Mouse (Mus musculus) large intestine, adult 2 months (tissue): ENCODE data around the gene Lats1. TPM values are rescaled to one million over a fixed set of nuclear protein-coding genes. Genes with fewer than 3 reads are reported as not detected.
"Not testable (repeated sequence)": the region's sequence is repeated elsewhere in the genome, so short reads cannot be mapped to it uniquely, and the experiment has no call there.

ENCODE experiments used
- DNase-seq: peaks from one replicate; pipeline ENCODE4 v3.0.0-alpha.2; 2012; ENCODE audit warnings: low read depth, low spot score
- WGBS: fragments of 180-500 bp; shearing (Covaris S2); methylation state at CpG from one replicate; pipeline ENCODE4 v1.1.7; 2018; 5-methylcytosine and 5-hydroxymethylcytosine counted together
- polyA plus RNA-seq: library from polyadenylated mRNA; depleted of rRNA; stranded (reverse); fragments of >200 nt; gene quantifications from 2 replicates; pipeline ENCODE4 v1.2.3, GENCODE M21; 2012; rRNA removed

The Lats1 gene
- polyA plus RNA-seq, 1 experiment: 10.3 TPM

DNA sequence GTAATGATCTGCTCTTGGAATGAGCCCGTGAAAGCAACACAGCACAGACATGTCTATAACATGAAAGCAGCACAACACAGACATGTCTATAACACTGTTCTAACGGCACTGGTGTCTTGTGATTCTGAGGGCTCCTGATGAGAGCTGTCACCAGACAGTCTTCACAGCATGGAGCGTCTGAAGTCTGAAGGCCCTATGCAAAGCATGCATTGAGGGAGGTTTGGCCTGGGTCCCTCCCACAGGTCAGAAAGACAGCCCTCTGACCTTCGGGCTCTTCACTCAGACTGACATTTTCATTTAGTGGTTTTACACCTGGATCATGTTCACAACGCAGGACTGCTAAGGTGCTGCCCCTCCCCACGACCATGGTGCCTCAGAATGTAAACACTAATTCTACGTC, 34.0 kb downstream of the Lats1 start:
- DNase-seq: no peak
- WGBS: 61% methylated on average over 7 of the region's 7 CpGs

DNA sequence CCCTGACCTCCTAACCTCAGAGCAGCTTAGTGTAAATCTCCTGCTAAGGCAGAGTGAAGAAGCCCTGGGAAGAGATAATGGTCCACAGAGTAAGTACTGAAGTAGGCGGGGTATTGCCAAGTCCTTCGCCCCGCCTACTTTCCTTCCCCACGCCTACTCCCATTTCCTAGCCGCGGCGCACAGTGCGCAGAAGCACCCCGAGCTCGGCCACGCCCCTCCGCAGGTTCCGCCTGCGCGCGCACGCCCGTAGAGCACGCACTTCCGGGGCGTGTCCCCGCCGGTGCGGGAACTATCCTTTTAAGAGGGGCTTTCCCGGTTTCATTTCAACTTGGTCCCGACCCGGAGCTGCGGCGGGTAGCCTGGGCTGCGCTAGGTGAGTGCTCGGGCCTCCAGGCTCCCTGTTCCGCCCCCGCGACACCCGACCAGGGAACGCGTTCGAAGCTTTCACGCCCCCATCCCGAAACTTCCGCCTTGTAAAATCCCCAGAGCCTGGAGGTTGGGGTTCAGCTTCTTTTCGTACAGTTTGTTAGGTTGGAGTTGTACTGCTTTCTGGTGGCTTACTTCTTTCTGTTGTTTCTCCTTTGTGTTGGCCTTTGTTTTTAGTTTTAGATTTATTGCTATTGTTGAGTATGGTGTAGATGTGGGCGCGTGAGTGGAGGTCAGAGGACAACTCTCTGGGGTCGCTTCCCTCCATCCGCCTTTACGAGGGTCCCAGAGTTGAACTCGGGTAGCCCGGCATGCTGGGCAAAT, 44.9 kb downstream of the Lats1 start, which contains the start of gene Katna1:
TSS of gene Katna1 (plus strand) at position 250 of the 750 bp plus-strand sequence.
- DNase-seq: peak; percentile 68
- under 1% methylated on average over 49 of the region's 49 CpGs for WGBS

DNA sequence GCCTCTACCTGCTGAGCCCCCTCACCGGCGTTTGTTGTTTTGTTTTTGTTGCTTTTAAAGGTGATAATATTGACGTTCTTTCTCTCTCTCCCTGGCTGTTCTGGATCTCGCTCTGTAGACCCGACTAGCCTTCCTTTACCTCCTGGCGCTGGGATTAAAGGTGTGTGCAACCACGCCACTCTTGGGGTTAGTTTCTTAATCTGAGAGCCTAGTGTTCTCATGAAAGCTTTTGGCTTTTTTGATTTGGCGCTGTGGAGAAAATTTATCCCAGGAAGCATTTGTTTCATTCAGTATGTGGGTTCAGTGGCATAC, 45.4 kb downstream of the Lats1 start:
- DNase-seq: no peak
- WGBS: 0% methylated on average over 8 of the region's 8 CpGs

DNA sequence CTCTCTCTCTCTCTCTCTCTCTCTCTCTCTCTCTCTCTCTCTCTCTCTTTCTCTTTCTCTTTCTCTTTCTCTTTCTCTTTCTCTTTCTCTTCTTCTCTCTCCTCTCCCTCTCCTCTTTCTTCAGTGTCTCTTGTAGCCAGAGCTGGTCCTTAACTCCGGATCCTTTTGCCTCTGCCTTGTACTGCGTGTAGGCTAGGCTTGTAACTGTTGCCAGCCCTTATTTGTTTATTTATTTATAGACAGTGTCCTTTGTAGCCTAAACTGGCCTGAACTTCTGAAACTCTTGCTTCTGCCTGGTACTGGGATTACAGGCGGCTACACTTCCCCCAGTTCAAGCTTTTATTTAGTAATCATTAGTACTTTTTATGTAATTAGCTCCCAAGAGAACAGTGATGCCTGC, 46.0 kb downstream of the Lats1 start:
- DNase-seq: no peak
- WGBS: 10% methylated on average over 3 of the region's 3 CpGs

DNA sequence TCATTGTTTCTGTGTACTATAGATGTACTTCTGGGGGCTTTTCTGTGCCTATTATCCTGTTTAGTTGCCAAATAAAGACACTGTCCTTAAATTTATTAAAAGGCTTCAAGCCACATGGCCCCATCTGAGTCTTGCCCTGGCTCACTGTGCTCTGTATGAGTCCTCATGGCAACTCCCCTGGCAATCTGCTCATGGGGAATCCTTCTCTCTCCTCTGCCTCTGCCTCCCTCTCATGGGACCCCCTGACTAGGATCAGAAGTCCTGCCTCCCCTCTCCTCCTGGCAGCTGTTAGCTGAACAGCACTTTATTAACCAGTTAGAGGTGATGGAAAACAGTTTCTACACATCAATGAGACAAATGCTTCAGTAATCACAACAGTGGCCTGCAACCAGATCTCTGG, 50.6 kb downstream of the Lats1 start:
- no peak for DNase-seq

DNA sequence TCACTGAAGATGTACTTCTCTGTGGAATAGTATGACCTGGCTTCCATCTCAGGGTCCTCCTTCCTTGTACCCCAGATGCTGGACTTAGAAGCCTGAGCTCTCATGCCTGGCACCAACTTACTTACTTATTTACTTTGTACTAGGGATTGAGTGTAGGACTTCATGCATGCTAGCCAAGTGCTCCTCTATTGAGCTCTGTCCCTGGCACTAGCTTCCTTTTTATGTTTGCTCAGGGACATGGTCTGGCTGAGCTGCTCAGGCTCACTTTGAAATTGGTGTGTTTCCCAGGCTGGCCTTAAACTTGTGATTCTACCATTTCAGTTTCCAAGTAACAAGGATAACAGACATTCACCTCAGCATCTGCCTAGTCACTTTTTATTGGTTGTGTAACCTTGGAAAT, 56.1 kb downstream of the Lats1 start:
- DNase-seq: no peak

DNA sequence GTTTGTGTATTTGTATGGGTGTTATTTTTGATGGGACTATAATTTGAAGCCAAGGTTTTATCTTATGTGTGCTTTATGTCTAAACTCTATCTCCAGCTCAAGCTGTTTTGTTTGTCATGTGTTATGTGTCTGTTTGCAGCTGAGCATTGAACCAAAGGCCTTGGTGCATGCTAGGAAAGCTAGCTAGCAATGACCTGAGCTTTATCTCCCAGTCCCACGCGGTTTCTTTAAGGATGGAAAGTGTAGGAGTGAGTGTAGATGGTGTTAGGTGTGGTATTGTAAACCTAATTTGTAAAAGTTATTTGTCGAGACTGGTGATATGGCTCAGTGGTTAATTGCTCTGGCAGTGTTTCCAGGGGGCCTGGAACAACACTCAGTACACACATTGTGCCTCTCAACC, 56.9 kb downstream of the Lats1 start:
- no peak for DNase-seq
- WGBS: 51% methylated on average over 3 of the region's 3 CpGs

DNA sequence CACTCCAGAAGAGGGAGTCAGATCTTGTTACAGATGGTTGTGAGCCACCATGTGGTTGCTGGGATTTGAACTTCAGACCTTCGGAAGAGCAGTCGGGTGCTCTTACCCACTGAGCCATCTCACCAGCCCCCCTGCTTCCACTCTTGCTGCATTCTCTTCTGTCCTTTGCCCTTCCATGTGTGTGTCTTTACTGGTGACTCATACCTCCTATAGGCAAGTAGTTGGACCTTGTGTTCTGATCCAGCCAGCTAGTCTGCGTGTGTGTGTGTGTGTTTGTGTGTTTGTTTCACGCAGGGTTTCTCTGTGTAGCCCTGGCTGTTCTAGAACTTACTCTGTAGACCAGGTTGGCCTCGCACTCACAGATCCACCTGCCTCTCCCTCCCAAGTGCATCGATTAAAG, 64.5 kb downstream of the Lats1 start:
- WGBS: 90% methylated on average over 6 of the region's 6 CpGs
- DNase-seq: not testable (repeated sequence)

DNA sequence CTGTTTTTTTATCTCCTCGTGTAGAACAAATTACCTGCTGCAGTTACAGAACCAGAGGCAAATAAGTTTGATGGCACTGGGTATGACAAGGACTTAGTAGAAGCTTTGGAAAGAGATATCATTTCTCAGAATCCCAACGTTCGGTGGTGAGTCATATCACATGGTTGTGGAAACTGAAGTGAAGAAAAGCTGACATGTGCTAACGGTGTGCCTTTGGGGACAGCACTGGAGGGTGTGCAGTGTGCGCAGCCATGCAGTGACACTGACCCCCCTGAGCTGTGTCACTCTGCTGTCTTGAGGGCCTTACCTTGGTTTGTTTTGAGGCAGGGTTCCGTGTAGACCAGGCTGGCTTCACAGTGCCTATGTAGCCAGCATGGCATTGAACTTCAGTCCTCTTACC, 67.7 kb downstream of the Lats1 start:
- DNase-seq: no peak
- 88% methylated on average over 6 of the region's 6 CpGs for WGBS

DNA sequence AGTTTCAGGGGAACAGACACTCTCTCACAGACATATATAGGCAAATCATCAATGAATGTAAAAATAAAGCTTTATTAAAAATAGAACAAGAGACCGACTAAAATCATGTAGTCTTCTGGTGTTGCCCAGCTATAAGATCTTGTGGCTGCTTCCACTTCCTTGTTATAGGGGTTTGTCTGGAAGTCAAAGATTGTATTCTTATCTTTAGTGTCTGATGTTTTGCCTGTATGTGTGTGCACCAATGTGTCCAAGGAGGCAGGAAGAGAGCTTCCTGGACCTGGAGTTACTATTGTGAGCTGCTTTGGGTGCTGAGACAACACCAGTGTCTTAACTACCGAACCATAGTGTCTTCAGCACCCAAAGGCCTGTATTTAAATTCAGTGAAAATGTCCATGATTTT, 76.5 kb downstream of the Lats1 start:
- WGBS: 89% methylated on average over 2 of the region's 2 CpGs
- DNase-seq: no peak

Other genes starting within 250 kb of the Lats1 start
- 0.69 and 0.93 TPM in 2 replicates for gene Ulbp1, start 207.6 kb upstream of the Lats1 start, polyA plus RNA-seq
- 1.7 and 2.4 TPM in 2 replicates for gene Lrp11, start 91.4 kb upstream of the Lats1 start, polyA plus RNA-seq
- gene Nup43, start 13.7 kb upstream of the Lats1 start, polyA plus RNA-seq: 8.4 and 13.5 TPM in 2 replicates
- 17.4 and 19.6 TPM in 2 replicates for gene Pcmt1, start 78 bp upstream of the Lats1 start, polyA plus RNA-seq
- gene Katna1, start 44.8 kb downstream of the Lats1 start, polyA plus RNA-seq: 5.1 and 6.4 TPM in 2 replicates
- gene Ginm1, start 111.6 kb downstream of the Lats1 start, polyA plus RNA-seq: 18.5 and 20.8 TPM in 2 replicates
- gene Ppil4, start 111.7 kb downstream of the Lats1 start, polyA plus RNA-seq: 4.3 and 5.1 TPM in 2 replicates
- gene Zc3h12d, start 151.3 kb downstream of the Lats1 start, polyA plus RNA-seq: 6.5 and 10.3 TPM in 2 replicates